Mouse (Mus musculus) bone marrow, adult 2 months (tissue): Measurements from ENCODE around the gene Cox5a.

ENCODE experiments used
- CTCF ChIP-seq: fragments of 200-500 bp; IDR thresholded peaks from 2 replicates; pipeline ENCODE4 v1.5.1; 2011; ENCODE audit warnings: low read length, control low read depth; ENCODE audit not compliant: control insufficient read depth, insufficient read depth
- POLR2A ChIP-seq: fragments of 200-500 bp; IDR thresholded peaks from 2 replicates; pipeline ENCODE4 v1.6.1; 2011; ENCODE audit warnings: low read depth, mild to moderate bottlenecking, control low read depth, low read length, borderline replicate concordance; ENCODE audit not compliant: control insufficient read depth

GRCm38 (mm10) chr9:57564609-57565008 is 43.5 kb downstream of the Cox5a start:
- TF ChIP-seq CTCF (no peak), POLR2A (no peak)
